19 mouse cellular contexts compared by ENCODE assay signal in the genomic region with DNA sequence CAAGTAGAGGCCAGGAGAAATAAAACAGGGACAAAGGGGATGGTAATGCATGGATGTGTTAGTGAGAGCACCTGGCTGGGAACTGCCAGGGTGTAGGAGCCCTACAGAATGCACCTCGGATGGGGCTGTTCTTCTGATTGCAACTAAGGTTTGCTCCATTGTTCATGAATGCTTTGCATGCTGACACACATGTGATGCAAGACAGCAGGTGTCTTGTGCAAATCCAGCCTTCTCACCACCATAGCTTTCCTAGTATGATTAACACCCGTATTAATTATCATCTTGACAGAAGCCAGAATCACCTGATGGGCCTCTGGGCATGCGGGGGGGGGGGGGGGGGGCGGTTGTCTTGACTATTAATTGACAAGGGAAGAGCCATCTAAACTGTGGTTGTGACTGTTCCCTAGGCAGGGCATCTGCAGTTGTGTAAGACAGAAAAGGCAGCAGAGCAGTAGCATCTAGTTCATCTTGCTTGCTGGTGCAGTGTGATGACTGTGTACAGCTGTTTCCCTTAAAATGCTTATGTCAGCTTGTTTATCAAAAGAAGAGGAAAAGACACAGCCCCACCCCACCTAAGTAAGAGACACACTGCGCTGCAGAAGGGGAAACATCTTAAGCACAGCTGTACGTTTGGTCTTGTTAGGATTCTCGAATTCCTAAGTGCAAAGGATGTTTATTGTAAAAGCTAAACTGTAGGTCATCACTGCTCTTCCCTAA. TPM values are rescaled to one million over a fixed set of nuclear protein-coding genes. Genes with fewer than 3 reads are reported as not detected.
DNase-seq lines count a peak whose midpoint lies in the region; ATAC-seq and TF ChIP-seq lines count a peak whose summit lies in the region.
"Had no signal": no experiment of that assay in that cellular context is flagged by ENCODE, and none has a peak within 500 bp of the region (broad histone marks: within the 10 kb centered on the region; RNA-seq: fewer than 3 reads in every experiment).

No protein-coding gene starts in this region.

- peaks cover 25% of the 10 kb centered on the region for H3K4me1 ChIP-seq in intestine, embryonic 14.5 days (replicated peaks; ENCODE audit: control insufficient read depth, insufficient read depth, low read length)
- no peaks in the 10 kb centered on the region for H3K4me1 ChIP-seq in intestine, postnatal 0 days (replicated peaks; ENCODE audit: control insufficient read depth, insufficient read depth, low read length)
- H3K4me1 ChIP-seq in bone marrow macrophage, adult 2 months (ENCODE audit: control insufficient read depth, insufficient read depth, low read length), result peaks cover 61% of the 10 kb centered on the region
- H3K4me1 ChIP-seq in embryonic facial prominence, embryonic 14.5 days (ENCODE audit: control insufficient read depth, insufficient read depth, low read length), result peaks cover 6% of the 10 kb centered on the region; the same call in 1 of the 2 replicates
- H3K4me1 ChIP-seq in megakaryocyte, embryonic 14.5 days, result peaks cover 94% of the 10 kb centered on the region
- H3K4me1 ChIP-seq: midbrain, embryonic 13.5 days had no signal

- ATAC-seq in intestine, embryonic 14.5 days (replicated peaks; ENCODE audit: low FRiP score, low TSS enrichment, low read depth), result no peak
- no peak for ATAC-seq in intestine, postnatal 0 days
- no peak for ATAC-seq in embryonic facial prominence, embryonic 14.5 days (ENCODE audit: low read depth)
- ATAC-seq: hindbrain, postnatal 0 days; midbrain, embryonic 13.5 days had no signal

- H3K27ac ChIP-seq in intestine, embryonic 14.5 days (ENCODE audit: low read depth), result peak overlapping the region; percentile 51; the same call in 1 of the 2 replicates
- H3K27ac ChIP-seq in intestine, postnatal 0 days (ENCODE audit: low read depth, low read length), result no peak overlapping the region
- H3K27ac ChIP-seq in bone marrow macrophage, adult 2 months (ENCODE audit: insufficient read depth, low read depth, low read length), result peak overlapping the region; percentile 58
- H3K27ac ChIP-seq in embryonic facial prominence, embryonic 14.5 days (replicated peaks; ENCODE audit: low read depth, low read length), result peak overlapping the region; percentile 53; the same call in 1 of the 2 replicates
- H3K27ac ChIP-seq: heart, embryonic 13.5 days; hindbrain, postnatal 0 days; liver, embryonic 15.5 days; midbrain, embryonic 13.5 days had no signal

- no peak overlapping the region for H3K9ac ChIP-seq in intestine, embryonic 14.5 days (ENCODE audit: low read length)
- no peak overlapping the region for H3K9ac ChIP-seq in intestine, postnatal 0 days (ENCODE audit: low read depth, low read length)
- no peak overlapping the region for H3K9ac ChIP-seq in embryonic facial prominence, embryonic 14.5 days (ENCODE audit: low read depth, low read length)
- H3K9ac ChIP-seq: heart, embryonic 13.5 days; limb, embryonic 12.5 days; liver, embryonic 15.5 days; midbrain, embryonic 13.5 days had no signal

- H3K4me3 ChIP-seq in intestine, embryonic 14.5 days (ENCODE audit: low read depth, low read length), result no peak overlapping the region
- H3K4me3 ChIP-seq in intestine, postnatal 0 days (ENCODE audit: low read depth, low read length), result no peak overlapping the region
- H3K4me3 ChIP-seq in bone marrow macrophage, adult 2 months (ENCODE audit: insufficient read depth, low read length), result no peak overlapping the region
- H3K4me3 ChIP-seq in embryonic facial prominence, embryonic 14.5 days (ENCODE audit: low read depth, low read length), result no peak overlapping the region
- peak overlapping the region; percentile 53 for H3K4me3 ChIP-seq in megakaryocyte, embryonic 14.5 days (replicated peaks)
- H3K4me3 ChIP-seq: heart, embryonic 13.5 days; limb, embryonic 12.5 days; liver, embryonic 15.5 days; midbrain, embryonic 13.5 days had no signal

- peaks cover 52% of the 10 kb centered on the region for H3K36me3 ChIP-seq in intestine, embryonic 14.5 days (ENCODE audit: control insufficient read depth, insufficient read depth, low read length)
- peaks cover 60% of the 10 kb centered on the region for H3K36me3 ChIP-seq in intestine, postnatal 0 days (ENCODE audit: control insufficient read depth, insufficient read depth)
- peaks cover 60% of the 10 kb centered on the region for H3K36me3 ChIP-seq in embryonic facial prominence, embryonic 14.5 days (ENCODE audit: control insufficient read depth, insufficient read depth, low read length)
- H3K36me3 ChIP-seq in megakaryocyte, embryonic 14.5 days (replicated peaks; ENCODE audit: low read length), result peaks cover 99% of the 10 kb centered on the region

- DNase-seq in intestine, embryonic 14.5 days (ENCODE audit: low spot score), result no peak
- peak; percentile 35 for DNase-seq in embryonic facial prominence, embryonic 14.5 days (ENCODE audit: low spot score)
- DNase-seq in left cerebral cortex, adult 9 months (ENCODE audit: low spot score in 2 of 2), result no peak
- no peak for DNase-seq in thymus, postnatal 14 days
- DNase-seq: cerebellum, postnatal 25 days; heart, postnatal 4 days; kidney, adult 9 months; kidney, postnatal 4 days; lung, postnatal 4 days; thymus, postnatal 36 days had no signal

- WGBS in intestine, embryonic 14.5 days, result 47% methylated on average over 5 of the region's 7 CpGs
- WGBS in intestine, postnatal 0 days, result 51% methylated on average over 6 of the region's 7 CpGs
- WGBS in embryonic facial prominence, embryonic 14.5 days, result 49% methylated on average over 5 of the region's 7 CpGs

- H3K27me3 ChIP-seq in intestine, embryonic 14.5 days (replicated peaks; ENCODE audit: control insufficient read depth, insufficient read depth, low read length), result no peaks in the 10 kb centered on the region
- no peaks in the 10 kb centered on the region for H3K27me3 ChIP-seq in intestine, postnatal 0 days (replicated peaks; ENCODE audit: control insufficient read depth, insufficient read depth, low read length)
- no peaks in the 10 kb centered on the region for H3K27me3 ChIP-seq in embryonic facial prominence, embryonic 14.5 days (replicated peaks; ENCODE audit: control insufficient read depth, insufficient read depth, low read length)
- no peaks in the 10 kb centered on the region for H3K27me3 ChIP-seq in megakaryocyte, embryonic 14.5 days (replicated peaks)
- H3K27me3 ChIP-seq: heart, embryonic 13.5 days; limb, embryonic 12.5 days; liver, embryonic 15.5 days; midbrain, embryonic 13.5 days had no signal

- no peak for TF ChIP-seq POLR2A in bone marrow macrophage, adult 2 months (IDR thresholded peaks at IDR 0.05; ENCODE audit: borderline replicate concordance, low read depth, low read length)

- TF ChIP-seq CTCF in intestine, postnatal 0 days (IDR thresholded peaks at IDR 0.05; ENCODE audit: low read depth), result no peak
- no peak for TF ChIP-seq CTCF in bone marrow macrophage, adult 2 months (IDR thresholded peaks at IDR 0.05; ENCODE audit: low read depth, low read length)

- no peak overlapping the region for H3K4me2 ChIP-seq in intestine, embryonic 14.5 days (ENCODE audit: low read length)
- H3K4me2 ChIP-seq in intestine, postnatal 0 days (replicated peaks; ENCODE audit: low read depth), result no peak overlapping the region
- H3K4me2 ChIP-seq in embryonic facial prominence, embryonic 14.5 days (ENCODE audit: low read depth, low read length), result no peak overlapping the region
- H3K4me2 ChIP-seq: heart, embryonic 13.5 days; limb, embryonic 12.5 days; liver, embryonic 15.5 days; midbrain, embryonic 13.5 days had no signal

- H3K9me3 ChIP-seq in intestine, embryonic 14.5 days (ENCODE audit: control insufficient read depth, low read length), result no peaks in the 10 kb centered on the region
- H3K9me3 ChIP-seq in intestine, postnatal 0 days (ENCODE audit: control insufficient read depth), result no peaks in the 10 kb centered on the region
- H3K9me3 ChIP-seq in embryonic facial prominence, embryonic 14.5 days (ENCODE audit: control insufficient read depth, low read length), result no peaks in the 10 kb centered on the region
- no peaks in the 10 kb centered on the region for H3K9me3 ChIP-seq in megakaryocyte, embryonic 14.5 days
- H3K9me3 ChIP-seq: G1E; heart, embryonic 13.5 days; limb, embryonic 12.5 days; liver, embryonic 15.5 days; midbrain, embryonic 13.5 days had no signal

RNA-seq across cellular contexts. Expression of a gene that starts 9.9 kb away (rescaled TPM):
- 4.0 and 4.7 TPM in 2 replicates for polyA plus RNA-seq in intestine, embryonic 14.5 days (2014; fragmentation: Nextera tagmentation; extraction: Ambion mirVana)
- polyA plus RNA-seq in intestine, postnatal 0 days (2015; fragmentation: Nextera tagmentation; extraction: Ambion mirVana), result 1.2 and 1.5 TPM in 2 replicates
- polyA plus RNA-seq in bone marrow macrophage, adult 2 months (2012; ENCODE audit: insufficient read depth, insufficient read length, missing spikeins), result 4.0 and 11.4 TPM in 2 replicates
- 1.5 and 2.1 TPM in 2 replicates for polyA plus RNA-seq in embryonic facial prominence, embryonic 14.5 days (2014; fragmentation: Nextera tagmentation; extraction: Ambion mirVana)
- polyA plus RNA-seq in megakaryocyte, embryonic 14.5 days (2012; ENCODE audit: insufficient read depth, low replicate concordance), result not detected in 2 replicates
- polyA plus RNA-seq: G1E had no signal

RNA-seq across cellular contexts. Expression of a gene that starts 24.9 kb away (rescaled TPM):
- 60.7 and 62.6 TPM in 2 replicates for polyA plus RNA-seq in intestine, embryonic 14.5 days (2014; fragmentation: Nextera tagmentation; extraction: Ambion mirVana)
- 23.6 and 24.6 TPM in 2 replicates for polyA plus RNA-seq in intestine, postnatal 0 days (2015; fragmentation: Nextera tagmentation; extraction: Ambion mirVana)
- 192 and 195 TPM in 2 replicates for polyA plus RNA-seq in bone marrow macrophage, adult 2 months (2012; ENCODE audit: insufficient read depth, insufficient read length, missing spikeins)
- polyA plus RNA-seq in embryonic facial prominence, embryonic 14.5 days (2014; fragmentation: Nextera tagmentation; extraction: Ambion mirVana), result 51.8 and 52.8 TPM in 2 replicates
- 23.4 and 34.8 TPM in 2 replicates for polyA plus RNA-seq in megakaryocyte, embryonic 14.5 days (2012; ENCODE audit: insufficient read depth, low replicate concordance)

RNA-seq across cellular contexts. Expression of a gene that starts 26.0 kb away (rescaled TPM):
- 0.35 and 0.55 TPM in 2 replicates for polyA plus RNA-seq in intestine, embryonic 14.5 days (2014; fragmentation: Nextera tagmentation; extraction: Ambion mirVana)
- polyA plus RNA-seq in intestine, postnatal 0 days (2015; fragmentation: Nextera tagmentation; extraction: Ambion mirVana), result 0.17 and 0.40 TPM in 2 replicates
- polyA plus RNA-seq in bone marrow macrophage, adult 2 months (2012; ENCODE audit: insufficient read depth, insufficient read length, missing spikeins), result 0.95 TPM in 1 of 2 replicates, not detected in the other
- polyA plus RNA-seq in embryonic facial prominence, embryonic 14.5 days (2014; fragmentation: Nextera tagmentation; extraction: Ambion mirVana), result 0.58 and 0.90 TPM in 2 replicates
- polyA plus RNA-seq in megakaryocyte, embryonic 14.5 days (2012; ENCODE audit: insufficient read depth, low replicate concordance), result 1.2 and 1.4 TPM in 2 replicates

RNA-seq across cellular contexts. Expression of a gene that starts 53.1 kb away (rescaled TPM):
- 135 and 136 TPM in 2 replicates for polyA plus RNA-seq in intestine, embryonic 14.5 days (2014; fragmentation: Nextera tagmentation; extraction: Ambion mirVana)
- polyA plus RNA-seq in intestine, postnatal 0 days (2015; fragmentation: Nextera tagmentation; extraction: Ambion mirVana), result 204 and 222 TPM in 2 replicates
- polyA plus RNA-seq in bone marrow macrophage, adult 2 months (2012; ENCODE audit: insufficient read depth, insufficient read length, missing spikeins), result 0.27 TPM in 1 of 2 replicates, not detected in the other
- 31.8 and 33.5 TPM in 2 replicates for polyA plus RNA-seq in embryonic facial prominence, embryonic 14.5 days (2014; fragmentation: Nextera tagmentation; extraction: Ambion mirVana)
- 0.50 TPM in 1 of 2 replicates, not detected in the other for polyA plus RNA-seq in megakaryocyte, embryonic 14.5 days (2012; ENCODE audit: insufficient read depth, low replicate concordance)
- polyA plus RNA-seq: G1E had no signal
